Mouse (Mus musculus) heart, adult 2 months (tissue): ENCODE results near the gene Ugt1a6a.
"Not testable (repeated sequence)": the region's sequence is repeated elsewhere in the genome, so short reads cannot be mapped to it uniquely, and the experiment has no call there.

Source experiments
- CTCF ChIP-seq: fragments of 200-600 bp; IDR thresholded peaks from 2 replicates; pipeline ENCODE4 v1.8.1; 2022; ENCODE audit warnings: antibody characterized with exemption, mild to moderate bottlenecking, moderate library complexity
- POLR2A ChIP-seq: fragments of 200-500 bp; IDR thresholded peaks from 2 replicates; pipeline ENCODE4 v1.6.1; 2011; ENCODE audit warnings: mild to moderate bottlenecking, low read depth, low read length, control low read depth; ENCODE audit not compliant: insufficient read depth

- not testable (repeated sequence) for TF ChIP-seq POLR2A, CTCF
Measured at GRCm38 (mm10) chr1:88150133-88150532, 15.5 kb downstream of the Ugt1a6a start.
